Mouse (Mus musculus) 416B (cell line): ENCODE results near the gene Gid8.

Experiments
- DNase-seq: peaks from one replicate; pipeline ENCODE4 v3.0.0; 2011; ENCODE audit warnings: low read depth

Gene Gid8

DNA sequence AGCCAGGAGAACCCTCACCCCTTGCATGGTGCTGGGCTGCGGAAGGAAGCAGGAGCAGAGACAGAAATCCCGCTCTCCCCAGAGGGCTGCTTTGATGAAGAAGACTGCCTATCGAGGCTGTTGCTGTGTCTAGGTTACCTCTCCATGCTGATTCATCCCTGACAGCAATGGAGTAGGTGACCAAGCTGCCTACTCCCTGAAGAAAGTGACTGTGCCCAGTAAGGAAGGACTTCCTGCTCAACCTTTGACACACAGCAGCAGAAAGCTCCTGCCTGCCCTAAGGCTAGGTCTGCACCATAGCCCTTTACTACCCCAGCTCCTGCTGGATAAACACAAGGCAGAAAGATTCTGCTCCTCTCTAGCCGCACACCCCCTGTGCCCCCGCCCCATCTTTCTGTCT lies 39.0 kb downstream of the Gid8 start:
- no peak for DNase-seq

GRCm38 (mm10) chr2:180754976-180755688 lies 45.2 kb downstream of the Gid8 start:
- DNase-seq = no peak

- DNase-seq = peak; percentile 43
Measured at GRCm38 (mm10) chr2:180755896-180756295, 46.0 kb downstream of the Gid8 start.

GRCm38 (mm10) chr2:180756786-180757185 lies 46.9 kb downstream of the Gid8 start:
- no peak for DNase-seq

- no peak for DNase-seq
Measured at GRCm38 (mm10) chr2:180758513-180759263, 48.8 kb downstream of the Gid8 start.

GRCm38 (mm10) chr2:180764986-180765385 lies 55.1 kb downstream of the Gid8 start:
- DNase-seq = no peak

- no peak for DNase-seq
Measured at GRCm38 (mm10) chr2:180765713-180766112, 55.8 kb downstream of the Gid8 start.
